Mouse (Mus musculus): ENCODE results near the gene Oas2. TPM values are rescaled to one million over a fixed set of nuclear protein-coding genes. Genes with fewer than 3 reads are reported as not detected.

The Oas2 gene
- polyA plus RNA-seq, 2 experiments, result 0.23 to 1.1 TPM

- no peak for TF ChIP-seq POLR2A (IDR thresholded peaks at IDR 0.05; ENCODE audit: borderline replicate concordance, extremely low read depth, insufficient read depth, insufficient read length)
- ATAC-seq (ENCODE audit: low FRiP score, low read depth) (no peak), DNase-seq (ENCODE audit: low spot score) (no peak)
- H3K4me3 ChIP-seq (replicated peaks; ENCODE audit: low read length), result no peak overlapping the region
- H3K27ac ChIP-seq (replicated peaks; ENCODE audit: low read depth, low read length), result no peak overlapping the region
- no peak overlapping the region for H3K9ac ChIP-seq (ENCODE audit: low read depth, low read length, severe bottlenecking)
- no peaks in the 10 kb centered on the region for H3K4me1 ChIP-seq (ENCODE audit: control insufficient read depth, insufficient read depth, low read length)
- H3K4me2 ChIP-seq (replicated peaks; ENCODE audit: low read depth, low read length, severe bottlenecking), result no peak overlapping the region
- no peaks in the 10 kb centered on the region for H3K9me3 ChIP-seq (ENCODE audit: control insufficient read depth, low read length)
- no peaks in the 10 kb centered on the region for H3K36me3 ChIP-seq (ENCODE audit: control insufficient read depth, insufficient read depth, low read length)
- no peaks in the 10 kb centered on the region for H3K27me3 ChIP-seq (ENCODE audit: control insufficient read depth, insufficient read depth, low read length)
- WGBS, result 88% methylated on average over 3 of the region's 3 CpGs
Observed at GRCm38 (mm10) chr5:120733696-120734095, 16.0 kb downstream of the Oas2 start.

GRCm38 (mm10) chr5:120732740-120733139 is 16.9 kb downstream of the Oas2 start:
- no peak overlapping the region for H3K9ac ChIP-seq (ENCODE audit: low read depth, low read length, severe bottlenecking)
- H3K9me3 ChIP-seq (ENCODE audit: control insufficient read depth, low read length), result no peaks in the 10 kb centered on the region
- H3K27ac ChIP-seq (replicated peaks; ENCODE audit: low read depth, low read length), result no peak overlapping the region
- no peaks in the 10 kb centered on the region for H3K4me1 ChIP-seq (ENCODE audit: control insufficient read depth, insufficient read depth, low read length)
- no peak for TF ChIP-seq POLR2A (IDR thresholded peaks at IDR 0.05; ENCODE audit: borderline replicate concordance, extremely low read depth, insufficient read depth, insufficient read length)
- DNase-seq (ENCODE audit: low spot score), result no peak
- no peaks in the 10 kb centered on the region for H3K36me3 ChIP-seq (ENCODE audit: control insufficient read depth, insufficient read depth, low read length)
- no peak for ATAC-seq (ENCODE audit: low FRiP score, low read depth)
- no peak overlapping the region for H3K4me3 ChIP-seq (replicated peaks; ENCODE audit: low read length)
- no peak overlapping the region for H3K4me2 ChIP-seq (replicated peaks; ENCODE audit: low read depth, low read length, severe bottlenecking)
- WGBS, result 56% methylated on average over 1 of the region's 1 CpGs
- no peaks in the 10 kb centered on the region for H3K27me3 ChIP-seq (ENCODE audit: control insufficient read depth, insufficient read depth, low read length)

- Histone ChIP-seq H3K9me3 (ENCODE audit: control insufficient read depth, low read length) (no peaks in the 10 kb centered on the region), H3K4me1 (ENCODE audit: control insufficient read depth, insufficient read depth, low read length) (no peaks in the 10 kb centered on the region), H3K4me2 (replicated peaks; ENCODE audit: low read depth, low read length, severe bottlenecking) (no peak overlapping the region), H3K27me3 (ENCODE audit: control insufficient read depth, insufficient read depth, low read length) (no peaks in the 10 kb centered on the region), H3K9ac (ENCODE audit: low read depth, low read length, severe bottlenecking) (no peak overlapping the region), H3K36me3 (ENCODE audit: control insufficient read depth, insufficient read depth, low read length) (no peaks in the 10 kb centered on the region), H3K27ac (replicated peaks; ENCODE audit: low read depth, low read length) (no peak overlapping the region), H3K4me3 (replicated peaks; ENCODE audit: low read length) (no peak overlapping the region)
- no peak for DNase-seq (ENCODE audit: low spot score)
- 78% methylated on average over 10 of the region's 10 CpGs for WGBS
- no peak for TF ChIP-seq POLR2A (IDR thresholded peaks at IDR 0.05; ENCODE audit: borderline replicate concordance, extremely low read depth, insufficient read depth, insufficient read length)
- no peak for ATAC-seq (ENCODE audit: low FRiP score, low read depth)
Observed at GRCm38 (mm10) chr5:120729319-120729718, 20.3 kb downstream of the Oas2 start.

- no peak for ATAC-seq (ENCODE audit: low FRiP score, low read depth)
Observed at GRCm38 (mm10) chr5:120725811-120726455, 23.7 kb downstream of the Oas2 start.

GRCm38 (mm10) chr5:120721005-120721404 is 28.6 kb downstream of the Oas2 start:
- H3K4me1 ChIP-seq (ENCODE audit: control insufficient read depth, insufficient read depth, low read length), result no peaks in the 10 kb centered on the region
- no peak for TF ChIP-seq POLR2A (IDR thresholded peaks at IDR 0.05; ENCODE audit: borderline replicate concordance, extremely low read depth, insufficient read depth, insufficient read length)
- ATAC-seq (ENCODE audit: low FRiP score, low read depth), result no peak

More at GRCm38 (mm10) chr5:120725811-120726455, 23.7 kb downstream of the Oas2 start:
- Histone ChIP-seq H3K36me3 (ENCODE audit: control insufficient read depth, insufficient read depth, low read length) (no peaks in the 10 kb centered on the region), H3K4me3 (replicated peaks; ENCODE audit: low read length) (no peak overlapping the region), H3K4me1 (ENCODE audit: control insufficient read depth, insufficient read depth, low read length) (no peaks in the 10 kb centered on the region), H3K4me2 (replicated peaks; ENCODE audit: low read depth, low read length, severe bottlenecking) (no peak overlapping the region), H3K27me3 (ENCODE audit: control insufficient read depth, insufficient read depth, low read length) (no peaks in the 10 kb centered on the region), H3K9me3 (ENCODE audit: control insufficient read depth, low read length) (no peaks in the 10 kb centered on the region), H3K27ac (replicated peaks; ENCODE audit: low read depth, low read length) (no peak overlapping the region), H3K9ac (ENCODE audit: low read depth, low read length, severe bottlenecking) (no peak overlapping the region)
- no peak for DNase-seq (ENCODE audit: low spot score)
- no peak for TF ChIP-seq POLR2A (IDR thresholded peaks at IDR 0.05; ENCODE audit: borderline replicate concordance, extremely low read depth, insufficient read depth, insufficient read length)
- WGBS, result 58% methylated on average over 12 of the region's 12 CpGs

More at GRCm38 (mm10) chr5:120721005-120721404, 28.6 kb downstream of the Oas2 start:
- Histone ChIP-seq H3K4me2 (replicated peaks; ENCODE audit: low read depth, low read length, severe bottlenecking) (no peak overlapping the region), H3K9ac (ENCODE audit: low read depth, low read length, severe bottlenecking) (no peak overlapping the region), H3K27ac (replicated peaks; ENCODE audit: low read depth, low read length) (no peak overlapping the region), H3K9me3 (ENCODE audit: control insufficient read depth, low read length) (no peaks in the 10 kb centered on the region), H3K4me3 (replicated peaks; ENCODE audit: low read length) (no peak overlapping the region), H3K36me3 (ENCODE audit: control insufficient read depth, insufficient read depth, low read length) (no peaks in the 10 kb centered on the region), H3K27me3 (ENCODE audit: control insufficient read depth, insufficient read depth, low read length) (no peaks in the 10 kb centered on the region)
- DNase-seq (ENCODE audit: low spot score), result no peak
- 57% methylated on average over 7 of the region's 7 CpGs for WGBS
